Mouse (Mus musculus): ENCODE measurements around the gene Gm9903.

GRCm38 (mm10) chr5:33614391-33614790 is 15.3 kb upstream of the Gm9903 start:
- no peak for TF ChIP-seq CTCF (IDR thresholded peaks at IDR 0.05; ENCODE audit: insufficient read depth, low read length)
- TF ChIP-seq POLR2A (IDR thresholded peaks at IDR 0.05; ENCODE audit: borderline replicate concordance, extremely low read depth, low read depth, low read length): no peak
